Mouse (Mus musculus): ENCODE data around the gene Olfr746. TPM values are rescaled to one million over a fixed set of nuclear protein-coding genes. Genes with fewer than 3 reads are reported as not detected.

Gene Olfr746
- polyA plus RNA-seq (2015; fragmentation: Nextera tagmentation; extraction: Ambion mirVana), result not detected in 2 replicates

- no peaks in the 10 kb centered on the region for H3K4me1 ChIP-seq (ENCODE audit: control insufficient read depth, insufficient read depth, low read depth, low read length)
- no peak within 1 kb of the TSS for H3K4me3 ChIP-seq (ENCODE audit: low read length)
- no peaks in the 10 kb centered on the region for H3K9me3 ChIP-seq (ENCODE audit: control insufficient read depth, low read length)
- H3K4me2 ChIP-seq (ENCODE audit: low read length), result no peak within 1 kb of the TSS
- H3K27ac ChIP-seq (ENCODE audit: low read depth, low read length), result no peak within 1 kb of the TSS
- H3K27me3 ChIP-seq (replicated peaks; ENCODE audit: control insufficient read depth, insufficient read depth, low read length), result no peaks in the 10 kb centered on the region
- H3K9ac ChIP-seq (ENCODE audit: low read depth, low read length), result no peak within 1 kb of the TSS
- no peak for ATAC-seq
- H3K36me3 ChIP-seq (ENCODE audit: control insufficient read depth, insufficient read depth, low read length), result no peaks in the 10 kb centered on the region
Measured at GRCm38 (mm10) chr14:50646783-50647182, at the start of gene Olfr746. Gene Olfr746 (plus strand): TSS chr14:50647083.

GRCm38 (mm10) chr14:50614579-50614978, 32.3 kb upstream of the Olfr746 start, which contains the start of gene Olfr744:
Gene Olfr744 (plus strand): TSS chr14:50614879.
- H3K4me1 ChIP-seq (ENCODE audit: control insufficient read depth, insufficient read depth, low read depth, low read length), result no peaks in the 10 kb centered on the region
- no peaks in the 10 kb centered on the region for H3K36me3 ChIP-seq (ENCODE audit: control insufficient read depth, insufficient read depth, low read length)
- WGBS, result 92% methylated on average over 2 of the region's 2 CpGs
- H3K27me3 ChIP-seq (replicated peaks; ENCODE audit: control insufficient read depth, insufficient read depth, low read length), result no peaks in the 10 kb centered on the region
- H3K27ac ChIP-seq (ENCODE audit: low read depth, low read length), result no peak within 1 kb of the TSS
- ATAC-seq, result no peak
- no peak within 1 kb of the TSS for H3K4me3 ChIP-seq (ENCODE audit: low read length)
- no peaks in the 10 kb centered on the region; the same call in 1 of the 2 replicates for H3K9me3 ChIP-seq (ENCODE audit: control insufficient read depth, low read length)
- H3K4me2 ChIP-seq (ENCODE audit: low read length), result no peak within 1 kb of the TSS
- H3K9ac ChIP-seq (ENCODE audit: low read depth, low read length), result no peak within 1 kb of the TSS

- Histone ChIP-seq H3K9me3 (ENCODE audit: control insufficient read depth, low read length) (no peaks in the 10 kb centered on the region), H3K36me3 (ENCODE audit: control insufficient read depth, insufficient read depth, low read length) (no peaks in the 10 kb centered on the region), H3K27ac (ENCODE audit: low read depth, low read length) (no peak within 1 kb of the TSS), H3K27me3 (replicated peaks; ENCODE audit: control insufficient read depth, insufficient read depth, low read length) (no peaks in the 10 kb centered on the region), H3K4me3 (ENCODE audit: low read length) (no peak within 1 kb of the TSS), H3K4me2 (ENCODE audit: low read length) (no peak within 1 kb of the TSS), H3K9ac (ENCODE audit: low read depth, low read length) (no peak within 1 kb of the TSS), H3K4me1 (ENCODE audit: control insufficient read depth, insufficient read depth, low read depth, low read length) (no peaks in the 10 kb centered on the region)
- ATAC-seq, result no peak
- 94% methylated on average over 2 of the region's 2 CpGs for WGBS
Measured at GRCm38 (mm10) chr14:50639088-50639487, 7.8 kb upstream of the Olfr746 start, which contains the start of gene Olfr745. Gene Olfr745 (plus strand): TSS chr14:50639388.

- WGBS, result 91% methylated on average over 3 of the region's 3 CpGs
- no peaks in the 10 kb centered on the region for H3K9me3 ChIP-seq (ENCODE audit: control insufficient read depth, low read length)
- H3K9ac ChIP-seq (ENCODE audit: low read depth, low read length), result no peak within 1 kb of the TSS
- H3K27ac ChIP-seq (ENCODE audit: low read depth, low read length), result no peak within 1 kb of the TSS
- H3K36me3 ChIP-seq (ENCODE audit: control insufficient read depth, insufficient read depth, low read length), result no peaks in the 10 kb centered on the region
- H3K4me1 ChIP-seq (ENCODE audit: control insufficient read depth, insufficient read depth, low read depth, low read length), result no peaks in the 10 kb centered on the region
- H3K27me3 ChIP-seq (replicated peaks; ENCODE audit: control insufficient read depth, insufficient read depth, low read length), result no peaks in the 10 kb centered on the region
- H3K4me2 ChIP-seq (ENCODE audit: low read length), result no peak within 1 kb of the TSS
- no peak within 1 kb of the TSS for H3K4me3 ChIP-seq (ENCODE audit: low read length)
- no peak for ATAC-seq
Measured at GRCm38 (mm10) chr14:50693106-50693505, 46.2 kb downstream of the Olfr746 start, which contains the start of gene Olfr747. Gene Olfr747 (minus strand): TSS chr14:50693206.

Other genes with a start within 250 kb of the Olfr746 start
- gene Olfr738, start 239.5 kb upstream of the Olfr746 start, polyA plus RNA-seq (2015; fragmentation: Nextera tagmentation; extraction: Ambion mirVana), result not detected in 2 replicates
- gene Olfr739, start 228.5 kb upstream of the Olfr746 start, polyA plus RNA-seq (2015; fragmentation: Nextera tagmentation; extraction: Ambion mirVana), result not detected in 2 replicates
- not detected in 2 replicates for gene Olfr740, start 201.5 kb upstream of the Olfr746 start, polyA plus RNA-seq (2015; fragmentation: Nextera tagmentation; extraction: Ambion mirVana)
- gene Olfr741, start 174.3 kb upstream of the Olfr746 start, polyA plus RNA-seq (2015; fragmentation: Nextera tagmentation; extraction: Ambion mirVana), result not detected in 2 replicates
- not detected in 2 replicates for gene Olfr742, start 143.5 kb upstream of the Olfr746 start, polyA plus RNA-seq (2015; fragmentation: Nextera tagmentation; extraction: Ambion mirVana)
- not detected in 2 replicates for gene Olfr743, start 125.2 kb upstream of the Olfr746 start, polyA plus RNA-seq (2015; fragmentation: Nextera tagmentation; extraction: Ambion mirVana)
- not detected in 2 replicates for gene Olfr744, start 32.2 kb upstream of the Olfr746 start, polyA plus RNA-seq (2015; fragmentation: Nextera tagmentation; extraction: Ambion mirVana)
- gene Olfr745, start 7.7 kb upstream of the Olfr746 start, polyA plus RNA-seq (2015; fragmentation: Nextera tagmentation; extraction: Ambion mirVana), result not detected in 2 replicates
- gene Olfr747, start 46.1 kb downstream of the Olfr746 start, polyA plus RNA-seq (2015; fragmentation: Nextera tagmentation; extraction: Ambion mirVana), result not detected in 2 replicates
- gene Olfr748, start 60.3 kb downstream of the Olfr746 start, polyA plus RNA-seq (2015; fragmentation: Nextera tagmentation; extraction: Ambion mirVana), result not detected in 2 replicates
- not detected in 2 replicates for gene Olfr749, start 98.0 kb downstream of the Olfr746 start, polyA plus RNA-seq (2015; fragmentation: Nextera tagmentation; extraction: Ambion mirVana)
- gene Ttc5, start 138.4 kb downstream of the Olfr746 start, polyA plus RNA-seq (2015; fragmentation: Nextera tagmentation; extraction: Ambion mirVana), result 121 and 123 TPM in 2 replicates
- gene Ccnb1ip1, start 160.6 kb downstream of the Olfr746 start, polyA plus RNA-seq (2015; fragmentation: Nextera tagmentation; extraction: Ambion mirVana), result not detected in 2 replicates
- gene Parp2, start 160.8 kb downstream of the Olfr746 start, polyA plus RNA-seq (2015; fragmentation: Nextera tagmentation; extraction: Ambion mirVana), result 42.7 and 43.1 TPM in 2 replicates
- gene Tep1, start 223.5 kb downstream of the Olfr746 start, polyA plus RNA-seq (2015; fragmentation: Nextera tagmentation; extraction: Ambion mirVana), result 2.9 and 3.3 TPM in 2 replicates

All from hindbrain, embryonic 16.5 days (tissue).